Mouse (Mus musculus) forebrain, embryonic 10.5 days (tissue): ENCODE measurements around the gene Syncrip. TPM values are rescaled to one million over a fixed set of nuclear protein-coding genes. Genes with fewer than 3 reads are reported as not detected.
"Not testable (repeated sequence)": the region's sequence is repeated elsewhere in the genome, so short reads cannot be mapped to it uniquely, and the experiment has no call there.

ENCODE experiments used
- DNase-seq: peaks from one replicate; pipeline ENCODE4 v3.0.0-alpha.2; 2017; ENCODE audit warnings: low spot score; ENCODE audit errors: extremely low spot score
- H3K27ac ChIP-seq: fragments of 300-500 bp; sonication (generic); 2 replicates; pipeline ENCODE4 v1.5.1; 2016; ENCODE audit warnings: mild to moderate bottlenecking
- H3K27me3 ChIP-seq: fragments of 300-500 bp; sonication (generic); 2 replicates; pipeline ENCODE4 v1.6.1; 2016; ENCODE audit warnings: mild to moderate bottlenecking; ENCODE audit not compliant: poor library complexity, severe bottlenecking
- H3K36me3 ChIP-seq: fragments of 300-500 bp; sonication (generic); replicated peaks from 2 replicates; pipeline ENCODE4 v1.6.1; 2016; ENCODE audit warnings: mild to moderate bottlenecking, moderate library complexity
- H3K4me1 ChIP-seq: fragments of 300-500 bp; sonication (generic); 2 replicates; pipeline ENCODE4 v1.6.1; 2016
- H3K4me3 ChIP-seq: fragments of 300-500 bp; sonication (generic); 2 replicates; pipeline ENCODE4 v1.5.1; 2016; ENCODE audit warnings: mild to moderate bottlenecking, moderate library complexity
- H3K9me3 ChIP-seq: fragments of 300-500 bp; sonication (generic); 2 replicates; pipeline ENCODE4 v1.6.1; 2016; ENCODE audit warnings: mild to moderate bottlenecking, moderate library complexity
- WGBS: fragments of 180-500 bp; shearing (Covaris S2); methylation state at CpG from one replicate; pipeline ENCODE4 v1.1.7; 2016; 5-methylcytosine and 5-hydroxymethylcytosine counted together
- polyA plus RNA-seq: library from polyadenylated mRNA; unstranded; fragments of >200 nt; fragmentation: Nextera tagmentation; extraction: Ambion mirVana; gene quantifications from 2 replicates; pipeline ENCODE4 v1.2.1, GENCODE M21; 2016

Syncrip gene
- polyA plus RNA-seq, 1 experiment from 2014 or later: 139 TPM

GRCm38 (mm10) chr9:88476138-88476537 is 6.2 kb downstream of the Syncrip start:
- peaks cover 12% of the 10 kb centered on the region for H3K4me1 ChIP-seq
- no peaks in the 10 kb centered on the region for H3K27me3 ChIP-seq
- no peaks in the 10 kb centered on the region for H3K9me3 ChIP-seq
- no peak overlapping the region for H3K27ac ChIP-seq
- no peak for DNase-seq
- WGBS: 63% methylated on average over 1 of the region's 1 CpGs
- H3K36me3 ChIP-seq: peaks cover 92% of the 10 kb centered on the region
- no peak overlapping the region for H3K4me3 ChIP-seq

DNA sequence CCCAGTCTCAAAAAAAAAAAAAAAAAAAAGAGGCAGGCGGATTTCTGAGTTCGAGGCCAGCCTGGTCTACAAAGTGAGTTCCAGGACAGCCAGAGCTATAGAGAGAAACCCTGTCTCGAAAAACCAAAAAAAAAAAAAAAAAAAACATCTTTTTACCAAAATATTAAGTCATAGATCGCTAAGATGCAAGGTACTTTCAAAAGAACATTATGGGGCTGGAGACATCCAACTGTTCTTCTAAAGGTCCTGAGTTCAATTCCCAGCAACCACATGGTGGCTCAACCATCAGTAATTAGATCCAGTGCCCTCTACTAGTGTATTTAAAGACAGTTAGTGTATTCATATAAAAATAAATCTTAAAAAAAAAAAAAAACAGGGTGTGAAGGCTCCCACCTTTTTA is 21.4 kb downstream of the Syncrip start:
- not testable (repeated sequence) for H3K4me3 ChIP-seq, H3K27ac ChIP-seq, H3K9me3 ChIP-seq, DNase-seq, H3K27me3 ChIP-seq, H3K4me1 ChIP-seq
- H3K36me3 ChIP-seq: peaks cover 99% of the 10 kb centered on the region
- 93% methylated on average over 3 of the region's 4 CpGs for WGBS

GRCm38 (mm10) chr9:88439991-88440390 is 42.4 kb downstream of the Syncrip start:
- Histone ChIP-seq H3K27me3 (no peaks in the 10 kb centered on the region), H3K4me3 (peak overlapping the region; percentile 79), H3K9me3 (no peaks in the 10 kb centered on the region), H3K4me1 (peaks cover 23% of the 10 kb centered on the region), H3K36me3 (peaks cover 17% of the 10 kb centered on the region), H3K27ac (no peak overlapping the region)
- WGBS: 38% methylated on average over 5 of the region's 5 CpGs
- DNase-seq: no peak

DNA sequence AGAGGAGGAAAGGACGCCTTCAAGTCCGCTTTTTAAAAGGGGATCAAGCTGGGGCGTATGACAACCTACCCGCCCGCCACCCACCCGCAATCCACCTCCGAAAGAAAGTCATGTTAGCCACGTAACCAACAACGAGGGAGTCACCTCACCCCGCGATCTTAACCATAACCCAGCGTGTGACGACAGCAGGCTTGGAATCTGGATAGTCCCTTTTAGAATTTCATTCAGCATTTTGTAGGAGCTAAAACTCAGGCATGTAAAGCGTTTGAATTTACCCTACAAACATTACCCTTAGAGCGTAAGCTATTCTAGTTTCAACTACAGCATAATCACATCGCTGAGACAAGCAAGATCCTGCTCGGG is 43.2 kb downstream of the Syncrip start:
- H3K4me1 ChIP-seq: peaks cover 23% of the 10 kb centered on the region
- DNase-seq: no peak
- no peaks in the 10 kb centered on the region for H3K9me3 ChIP-seq
- peak overlapping the region; percentile 89 for H3K27ac ChIP-seq
- 1% methylated on average over 17 of the region's 17 CpGs for WGBS
- H3K4me3 ChIP-seq: peak overlapping the region; percentile 79
- H3K27me3 ChIP-seq: no peaks in the 10 kb centered on the region
- peaks cover 10% of the 10 kb centered on the region; the same call in 1 of the 2 replicates for H3K36me3 ChIP-seq

DNA sequence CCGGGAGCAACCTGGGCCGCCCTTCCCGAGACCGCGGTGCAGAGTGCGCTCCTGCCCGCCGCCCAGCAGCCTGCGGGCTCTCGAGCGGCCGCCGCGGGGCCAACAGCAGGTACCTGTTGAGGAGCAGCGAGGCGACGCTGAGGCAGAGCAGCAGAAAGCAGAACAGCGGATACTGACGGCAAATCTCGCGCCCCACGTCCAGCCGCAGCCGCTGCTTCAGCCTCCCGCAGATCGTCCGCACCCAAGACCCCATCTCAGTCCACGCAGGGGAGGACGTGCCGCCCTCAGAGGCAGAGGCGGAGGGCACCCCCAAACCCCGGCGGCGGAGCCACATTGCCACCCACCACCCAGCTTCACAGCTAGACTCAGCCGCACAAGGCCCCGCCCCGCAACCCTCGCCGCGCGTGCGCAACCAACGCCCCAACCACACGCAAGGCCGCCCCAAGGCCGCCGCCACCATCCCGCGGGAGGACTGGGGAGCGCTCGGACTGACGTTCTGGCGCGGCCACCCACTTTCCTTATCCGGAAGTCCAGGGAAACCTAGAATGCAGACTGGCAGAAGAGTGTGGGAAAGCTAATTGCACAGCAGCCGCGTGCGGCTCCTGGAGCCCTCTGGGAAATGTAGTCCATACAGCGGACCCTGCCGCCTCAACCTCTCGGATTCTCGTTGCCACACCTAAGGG is 43.7 kb downstream of the Syncrip start, which contains the start of gene Snx14:
TSS of gene Snx14 (minus strand) at position 404 of the 683 bp plus-strand sequence.
- Histone ChIP-seq H3K36me3 (peaks cover 5% of the 10 kb centered on the region; the same call in 1 of the 2 replicates), H3K27me3 (no peaks in the 10 kb centered on the region), H3K27ac (peak within 1 kb of the TSS; percentile 89), H3K9me3 (no peaks in the 10 kb centered on the region), H3K4me1 (peaks cover 23% of the 10 kb centered on the region), H3K4me3 (peak within 1 kb of the TSS; percentile 79)
- DNase-seq: peak; percentile 93
- under 1% methylated on average over 62 of the region's 62 CpGs for WGBS

DNA sequence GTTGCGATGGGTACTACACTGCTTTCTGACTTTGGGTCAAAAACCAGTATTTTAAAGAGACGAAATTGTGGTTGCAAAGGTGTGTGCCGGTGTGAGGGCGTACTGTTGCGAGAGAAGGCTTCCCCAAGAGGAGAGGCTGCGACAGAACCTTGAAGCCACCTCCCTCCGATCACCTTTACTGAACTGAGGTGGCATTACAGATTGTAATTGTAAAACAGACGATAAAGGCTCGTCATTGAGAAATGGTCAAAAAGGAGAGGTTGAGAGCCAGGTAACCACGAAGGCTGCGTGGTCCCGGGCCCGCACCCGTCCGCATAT is 44.2 kb downstream of the Syncrip start:
- H3K36me3 ChIP-seq: 0 out of 2 replicates have a peak, but pooled peaks cover 3% of the 10 kb centered on the region
- peak overlapping the region; percentile 79 for H3K4me3 ChIP-seq
- H3K27me3 ChIP-seq: no peaks in the 10 kb centered on the region
- peaks cover 23% of the 10 kb centered on the region for H3K4me1 ChIP-seq
- 3% methylated on average over 15 of the region's 15 CpGs for WGBS
- no peaks in the 10 kb centered on the region for H3K9me3 ChIP-seq
- DNase-seq: no peak
- peak overlapping the region; percentile 89 for H3K27ac ChIP-seq

- Histone ChIP-seq H3K36me3 (no peaks in the 10 kb centered on the region), H3K4me1 (peaks cover 23% of the 10 kb centered on the region), H3K27me3 (no peaks in the 10 kb centered on the region), H3K27ac (no peak overlapping the region), H3K4me3 (peak overlapping the region; percentile 79), H3K9me3 (no peaks in the 10 kb centered on the region)
- WGBS: 66% methylated on average over 10 of the region's 10 CpGs
- DNase-seq: no peak
These were observed 44.8 kb downstream of the Syncrip start for GRCm38 (mm10) chr9:88437342-88438236.

- WGBS: 88% methylated on average over 2 of the region's 2 CpGs
- no peak overlapping the region for H3K4me3 ChIP-seq
- H3K36me3 ChIP-seq: peaks cover 33% of the 10 kb centered on the region
- DNase-seq: no peak
- H3K9me3 ChIP-seq: no peaks in the 10 kb centered on the region; the same call in 1 of the 2 replicates
- no peaks in the 10 kb centered on the region for H3K4me1 ChIP-seq
- no peaks in the 10 kb centered on the region for H3K27me3 ChIP-seq
- no peak overlapping the region for H3K27ac ChIP-seq
These were observed 58.0 kb downstream of the Syncrip start for GRCm38 (mm10) chr9:88424356-88424755.

DNA sequence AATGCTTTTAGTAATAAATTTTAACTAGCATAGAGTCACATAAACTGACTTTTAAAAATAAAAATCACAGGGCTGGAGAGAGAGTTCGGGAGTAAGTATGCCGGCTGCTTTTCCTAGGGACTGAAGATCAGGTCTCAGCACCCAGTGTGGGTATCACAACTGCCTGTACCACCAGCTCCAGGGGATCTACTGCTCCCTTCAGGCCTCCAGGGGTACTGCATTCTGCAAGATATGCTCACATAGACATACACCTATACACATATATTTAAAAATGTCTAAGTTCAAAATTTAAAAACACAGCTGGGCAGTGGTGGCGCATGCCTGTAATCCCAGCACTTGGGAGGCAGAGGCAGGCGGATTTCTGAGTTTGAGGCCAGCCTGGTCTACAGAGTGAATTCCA is 59.9 kb downstream of the Syncrip start:
- DNase-seq: no peak
- Histone ChIP-seq H3K27me3 (no peaks in the 10 kb centered on the region), H3K4me3 (no peak overlapping the region), H3K9me3 (no peaks in the 10 kb centered on the region; the same call in 1 of the 2 replicates), H3K27ac (no peak overlapping the region), H3K4me1 (no peaks in the 10 kb centered on the region), H3K36me3 (peaks cover 28% of the 10 kb centered on the region)
- 96% methylated on average over 4 of the region's 4 CpGs for WGBS

GRCm38 (mm10) chr9:88416752-88417151 is 65.6 kb downstream of the Syncrip start:
- WGBS: 75% methylated on average over 1 of the region's 1 CpGs
- H3K27ac ChIP-seq: no peak overlapping the region

GRCm38 (mm10) chr9:88409978-88410377 is 72.4 kb downstream of the Syncrip start:
- Histone ChIP-seq H3K36me3 (peaks cover 24% of the 10 kb centered on the region), H3K4me3 (no peak overlapping the region), H3K27me3 (no peaks in the 10 kb centered on the region), H3K9me3 (no peaks in the 10 kb centered on the region), H3K27ac (no peak overlapping the region), H3K4me1 (no peaks in the 10 kb centered on the region)
- WGBS: 93% methylated on average over 2 of the region's 2 CpGs
- no peak for DNase-seq

More at GRCm38 (mm10) chr9:88416752-88417151, 65.6 kb downstream of the Syncrip start:
- Histone ChIP-seq H3K27me3 (no peaks in the 10 kb centered on the region), H3K36me3 (peaks cover 29% of the 10 kb centered on the region), H3K9me3 (no peaks in the 10 kb centered on the region), H3K4me3 (no peak overlapping the region), H3K4me1 (no peaks in the 10 kb centered on the region)
- DNase-seq: no peak

- DNase-seq: no peak
- Histone ChIP-seq H3K27ac (no peak overlapping the region), H3K4me1 (no peaks in the 10 kb centered on the region), H3K4me3 (no peak overlapping the region), H3K9me3 (no peaks in the 10 kb centered on the region), H3K27me3 (no peaks in the 10 kb centered on the region), H3K36me3 (peaks cover 24% of the 10 kb centered on the region)
- 95% methylated on average over 6 of the region's 6 CpGs for WGBS
These were observed 77.9 kb downstream of the Syncrip start for GRCm38 (mm10) chr9:88404515-88404914.

- Histone ChIP-seq H3K27me3 (no peaks in the 10 kb centered on the region), H3K4me1 (no peaks in the 10 kb centered on the region), H3K4me3 (no peak overlapping the region), H3K27ac (no peak overlapping the region), H3K36me3 (peaks cover 20% of the 10 kb centered on the region), H3K9me3 (no peaks in the 10 kb centered on the region)
- no peak for DNase-seq
- 86% methylated on average over 10 of the region's 10 CpGs for WGBS
These were observed 78.3 kb downstream of the Syncrip start for GRCm38 (mm10) chr9:88404088-88404487.
